Mouse (Mus musculus): ENCODE results near the gene Casp7.

The Casp7 gene

DNA sequence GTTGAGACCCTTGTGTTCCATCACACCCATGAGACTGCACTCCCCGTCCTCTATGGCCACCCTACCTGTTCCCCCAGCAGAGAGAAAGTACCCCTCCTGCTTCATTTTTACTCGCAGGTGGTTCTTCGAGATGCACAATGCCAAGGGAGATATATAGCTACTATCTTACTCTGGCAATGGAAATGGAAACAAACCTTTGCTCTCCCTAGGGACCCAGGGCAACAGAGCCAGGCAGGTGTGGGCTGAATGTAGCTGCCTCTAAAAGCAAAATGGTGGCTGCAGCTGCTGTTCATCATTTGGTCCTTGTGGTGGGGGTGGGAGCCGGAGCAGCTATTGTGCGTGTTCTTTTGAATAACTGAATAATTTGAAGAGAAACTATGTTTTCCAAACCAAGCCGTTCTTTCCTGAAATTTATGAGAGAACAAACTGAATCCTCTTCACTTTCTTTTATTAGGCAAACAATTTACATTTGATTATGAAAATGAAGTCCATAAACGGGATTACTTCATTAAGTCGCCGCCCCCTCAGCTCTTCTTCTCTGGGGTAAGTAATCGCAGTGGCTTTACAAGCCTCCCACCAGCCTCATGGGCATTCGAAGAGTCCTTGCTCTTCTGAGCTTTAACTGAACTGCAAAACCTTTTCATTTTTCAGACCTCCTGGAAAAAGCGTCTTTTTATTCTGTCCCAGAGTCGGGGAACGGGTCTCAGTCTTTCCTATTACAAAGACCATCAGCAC lies 73.5 kb downstream of the Casp7 start:
- DNase-seq (ENCODE audit: low spot score in 2 of 2): no peak

DNA sequence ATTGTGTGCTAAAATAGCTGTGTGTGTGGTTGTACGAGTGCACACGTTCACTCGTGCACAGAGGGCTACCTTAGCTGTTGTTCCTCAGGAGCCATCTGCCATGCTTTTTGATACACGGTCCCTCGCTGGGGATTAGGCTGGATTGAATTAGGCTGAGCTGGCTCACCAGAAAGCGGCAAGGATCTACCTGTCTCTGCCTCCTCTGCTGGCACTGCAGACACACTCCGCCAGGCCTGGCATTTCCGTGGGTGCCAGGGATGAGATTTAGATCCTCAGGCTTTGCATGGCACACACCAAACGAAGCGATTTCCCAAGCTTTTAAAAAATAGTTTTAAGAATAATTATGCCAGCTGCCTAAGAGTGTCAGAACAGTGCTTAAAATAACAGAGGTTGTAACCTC lies 75.0 kb downstream of the Casp7 start:
- DNase-seq (ENCODE audit: low spot score in 2 of 2): no peak

DNA sequence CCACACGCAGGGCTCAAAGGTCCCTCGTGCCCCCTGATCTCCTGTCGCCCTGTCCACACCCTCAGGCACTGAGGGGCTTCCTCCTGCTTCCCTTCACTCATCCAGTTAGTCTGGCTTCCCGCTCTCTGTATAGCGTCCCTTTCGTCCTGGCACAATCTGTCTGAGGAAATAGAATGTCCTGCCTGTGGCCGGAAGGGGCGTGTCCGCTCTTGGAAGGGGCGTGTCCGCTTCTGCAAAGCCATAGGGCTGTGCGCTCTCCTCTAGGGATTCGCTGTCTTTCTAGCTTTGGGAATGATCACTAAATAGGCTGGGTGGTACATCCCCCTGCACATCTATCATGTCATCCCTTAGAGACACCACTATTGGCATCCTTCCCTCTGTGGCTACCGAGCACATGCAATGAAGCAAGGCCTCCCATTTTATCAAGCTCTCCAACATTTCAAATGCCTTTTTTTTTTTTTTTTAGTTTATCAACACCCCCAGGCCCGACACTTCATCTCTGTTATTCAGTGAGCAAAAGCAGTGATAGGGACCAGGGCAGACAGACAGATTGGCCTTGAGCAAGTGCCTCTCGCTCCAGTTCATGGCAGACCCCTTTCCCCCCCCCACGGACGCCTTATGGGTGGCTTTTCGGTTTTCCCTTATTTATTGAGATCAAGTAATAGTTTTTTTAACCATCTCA lies 78.1 kb downstream of the Casp7 start:
- no peak for DNase-seq (ENCODE audit: low spot score in 2 of 2)

DNA sequence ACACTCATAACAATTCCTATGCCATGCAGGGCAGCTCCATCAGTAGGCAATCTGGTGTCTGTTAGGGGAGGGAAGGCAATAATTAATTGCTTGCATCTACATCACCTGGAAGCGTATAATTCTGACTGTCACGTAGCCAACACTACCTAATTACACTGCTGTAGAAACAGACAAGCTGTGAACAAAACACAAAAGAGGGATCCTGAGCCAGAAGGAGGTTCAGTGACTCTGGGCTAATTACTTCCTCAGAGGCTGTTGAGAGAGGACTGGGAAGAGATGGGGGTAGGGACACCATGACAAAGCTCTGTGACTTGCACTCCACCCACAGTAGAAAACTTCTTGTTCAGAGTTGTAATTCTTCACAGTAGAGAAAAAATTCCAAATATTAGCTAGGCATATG lies 79.6 kb downstream of the Casp7 start:
- DNase-seq (ENCODE audit: low spot score in 2 of 2): no peak

DNA sequence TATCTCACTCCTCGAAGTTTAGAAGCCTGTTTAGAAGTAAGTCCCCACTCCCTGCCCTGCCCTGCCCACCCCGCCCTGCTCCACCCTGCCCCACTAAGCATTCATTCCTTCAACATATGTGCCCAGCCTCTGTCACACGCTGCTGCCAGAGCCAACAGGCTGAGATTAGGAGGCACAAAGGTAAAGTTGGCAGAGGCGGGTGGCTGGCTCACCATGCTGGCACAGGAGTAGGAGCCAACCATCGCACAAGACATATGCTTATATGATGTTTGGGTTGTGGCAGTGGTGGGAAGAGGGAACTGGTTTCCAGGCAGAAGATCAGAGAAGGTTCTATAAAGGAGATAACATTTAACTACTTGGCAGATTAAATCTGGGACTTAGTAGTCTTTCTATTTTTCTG lies 80.3 kb downstream of the Casp7 start:
- DNase-seq (ENCODE audit: low spot score in 2 of 2): no peak

DNA sequence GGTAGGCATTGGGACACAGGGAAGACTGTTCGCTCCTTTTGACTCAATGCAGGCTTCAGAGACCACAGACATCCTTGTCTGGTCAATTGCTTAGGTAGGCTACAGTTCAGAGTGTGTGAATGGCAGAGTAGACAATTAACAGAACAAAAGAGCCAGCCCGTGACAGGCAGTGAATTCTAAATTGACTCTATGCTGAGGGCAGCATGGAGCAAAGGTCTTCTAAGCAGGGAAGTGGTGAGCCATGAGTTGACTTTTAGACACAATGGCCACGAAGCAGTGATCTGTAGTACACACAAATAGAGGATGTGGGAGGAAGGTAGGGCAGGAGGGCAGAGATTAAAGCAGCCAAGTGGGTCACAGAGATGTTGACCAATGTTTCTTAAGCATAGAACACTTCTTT lies 80.9 kb downstream of the Casp7 start:
- DNase-seq (ENCODE audit: low spot score in 2 of 2): no peak

DNA sequence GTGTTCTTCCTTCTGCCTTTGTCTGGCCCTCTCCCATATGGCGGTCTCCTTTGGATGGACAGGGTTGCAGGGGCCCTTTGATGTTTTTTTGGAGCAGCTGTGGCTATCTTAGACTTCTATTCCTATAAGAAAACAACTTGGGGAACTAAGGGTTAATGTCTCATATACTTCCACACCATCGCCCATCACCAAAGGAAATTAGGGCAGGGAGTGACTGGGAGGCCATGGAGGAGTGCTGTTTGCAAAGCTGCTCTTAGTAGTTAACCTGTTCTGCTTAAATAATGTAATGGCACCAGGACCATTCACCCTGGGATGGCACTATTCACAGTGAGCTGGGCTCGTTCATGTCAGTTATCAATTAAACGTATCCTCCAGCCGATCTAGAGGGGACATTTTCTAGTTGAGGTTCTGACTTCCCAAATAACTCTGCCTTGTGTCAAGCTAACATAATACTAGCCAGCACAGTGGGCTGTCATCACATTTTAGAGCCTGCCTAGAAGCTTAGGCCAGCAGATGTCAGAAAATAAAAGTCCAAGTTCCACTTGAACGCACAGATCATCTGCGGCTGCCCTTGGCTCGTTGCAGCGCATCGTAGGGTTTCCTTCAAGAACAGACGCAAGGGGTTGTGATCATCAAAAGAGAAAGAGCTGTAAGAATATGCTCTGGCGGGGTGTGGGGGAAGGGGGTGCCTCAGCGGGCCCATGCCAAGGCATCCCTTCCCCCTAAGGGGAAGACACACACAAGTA lies 87.9 kb downstream of the Casp7 start:
- no peak for DNase-seq (ENCODE audit: low spot score in 2 of 2)

DNA sequence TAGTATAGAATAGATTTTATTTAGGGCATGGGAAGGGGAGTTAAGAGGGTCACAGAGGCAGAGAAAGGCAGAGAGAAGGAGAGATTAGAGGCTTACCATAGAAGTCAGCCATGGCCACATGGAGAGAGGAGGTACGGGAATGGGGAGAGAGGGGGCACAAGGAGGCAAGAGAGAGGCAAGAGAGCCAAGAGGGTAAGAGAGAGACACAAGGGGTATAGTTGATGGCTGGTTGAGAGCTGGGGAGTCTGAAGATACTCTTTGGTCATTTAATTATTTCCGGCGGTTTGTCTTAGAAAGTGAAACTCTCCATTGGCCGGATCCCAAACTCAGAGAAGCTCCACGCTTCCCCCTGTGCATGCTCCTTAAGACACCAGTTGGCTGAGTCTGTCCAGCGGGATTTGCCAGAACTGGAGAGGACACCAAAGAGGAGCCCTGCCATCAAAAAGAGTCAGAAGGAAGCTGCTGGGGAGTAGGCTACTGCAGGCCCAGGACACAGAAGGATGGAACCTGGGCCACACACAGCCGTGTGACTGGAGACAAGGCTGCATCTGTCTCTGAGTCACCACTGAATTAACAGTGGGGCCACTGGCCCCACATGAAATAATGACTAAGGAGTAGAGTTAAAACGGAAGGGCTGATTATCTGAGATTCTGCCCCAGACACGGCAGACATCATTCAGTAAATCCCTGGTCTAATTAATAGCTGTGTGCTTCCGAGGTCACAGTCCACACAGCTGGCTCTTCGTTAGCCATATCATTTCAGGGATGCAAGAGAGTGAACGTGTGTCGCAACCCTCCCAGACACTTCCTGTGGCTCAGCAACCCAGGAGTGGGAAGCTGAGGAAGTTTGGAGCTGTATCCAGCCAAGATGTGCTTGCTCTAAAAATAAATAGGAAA lies 88.7 kb downstream of the Casp7 start:
- no peak for DNase-seq (ENCODE audit: low spot score in 2 of 2)

DNA sequence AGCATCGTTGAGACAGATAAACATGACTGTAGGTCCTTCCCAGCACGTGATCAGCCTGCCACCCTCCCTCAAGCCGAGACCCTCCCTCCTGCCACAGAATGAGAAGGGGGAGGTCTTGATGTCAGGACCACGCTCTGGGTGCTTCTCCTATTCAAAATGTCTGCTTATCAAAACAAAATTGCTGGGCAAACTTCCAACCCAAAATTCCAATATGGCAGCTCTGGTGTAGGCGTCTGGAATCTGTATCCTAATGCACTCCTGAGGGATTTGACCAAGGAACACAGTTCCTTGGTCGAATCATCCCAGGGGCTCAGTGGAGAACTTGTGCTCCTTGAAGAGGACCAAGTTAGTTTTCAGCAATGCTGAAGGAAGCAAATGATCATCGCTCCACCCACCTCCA lies 90.0 kb downstream of the Casp7 start:
- DNase-seq (ENCODE audit: low spot score in 2 of 2): no peak

DNA sequence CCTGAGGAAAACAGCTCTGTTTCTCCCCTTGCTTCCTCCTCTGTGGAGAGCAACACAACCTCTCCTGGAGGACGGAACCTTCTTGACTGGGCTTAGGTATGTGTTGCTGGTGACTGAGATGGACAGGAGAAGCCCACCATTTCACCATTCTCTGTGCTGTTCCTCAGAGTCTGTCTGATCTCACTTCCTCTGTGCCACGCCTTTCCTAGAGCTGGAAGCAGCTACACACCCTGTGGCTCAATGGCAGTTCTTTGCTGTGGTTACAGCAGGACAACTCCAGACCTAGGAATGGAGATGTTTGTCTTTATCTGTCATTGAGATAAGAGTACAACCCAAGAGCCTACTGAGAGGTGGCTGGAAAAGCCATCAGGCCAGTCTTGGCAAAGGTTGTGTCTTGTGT lies 90.4 kb downstream of the Casp7 start:
- no peak for DNase-seq (ENCODE audit: low spot score in 2 of 2)

DNA sequence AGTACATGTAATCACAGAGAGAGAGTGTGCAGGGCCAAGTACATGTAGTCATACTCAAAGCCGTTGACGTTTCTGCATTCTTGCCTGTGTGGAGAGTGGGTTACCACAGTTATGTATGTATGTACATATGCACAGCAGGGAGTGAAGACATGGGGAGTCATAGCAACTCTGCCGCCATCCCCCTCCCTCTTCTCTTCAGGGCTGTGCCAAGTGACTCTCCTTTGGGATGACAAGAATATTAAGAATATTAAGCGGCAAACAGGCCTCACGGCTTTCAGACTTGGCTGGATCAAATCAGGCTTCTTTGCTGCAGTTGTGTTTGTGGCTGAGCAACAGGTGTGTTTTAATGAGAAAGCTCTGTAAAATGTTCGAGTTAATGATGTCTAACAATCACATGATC lies 92.7 kb downstream of the Casp7 start:
- no peak for DNase-seq (ENCODE audit: low spot score in 2 of 2)
